Mouse (Mus musculus) embryonic facial prominence, embryonic 12.5 days (tissue): ENCODE data around the gene Asap3. TPM values are rescaled to one million over a fixed set of nuclear protein-coding genes. Genes with fewer than 3 reads are reported as not detected.
A peak's percentile ranks its signal among the peaks of the same experiment; 100 is the strongest.

ENCODE experiments used
- ATAC-seq: fragments of 200-750 bp; cut with Nextera tagmentation; 2 replicates; pipeline ENCODE4 v1.8.0; 2017; ENCODE audit not compliant: insufficient number of reproducible peaks, insufficient read depth, low FRiP score, low TSS enrichment
- H3K27ac ChIP-seq: fragments of 300-500 bp; sonication (generic); 2 replicates; pipeline ENCODE4 v1.5.1; 2016; ENCODE audit warnings: mild to moderate bottlenecking
- H3K27me3 ChIP-seq: fragments of 300-500 bp; sonication (generic); 2 replicates; pipeline ENCODE4 v1.6.1; 2016; ENCODE audit warnings: mild to moderate bottlenecking, moderate library complexity
- H3K36me3 ChIP-seq: fragments of 300-500 bp; sonication (generic); 2 replicates; pipeline ENCODE4 v1.6.1; 2016; ENCODE audit warnings: mild to moderate bottlenecking
- H3K4me1 ChIP-seq: fragments of 300-500 bp; sonication (generic); 2 replicates; pipeline ENCODE4 v1.6.1; 2016
- H3K4me2 ChIP-seq: fragments of 300-500 bp; sonication (generic); replicated peaks from 2 replicates; pipeline ENCODE4 v1.6.1; 2016; ENCODE audit warnings: mild to moderate bottlenecking, moderate library complexity
- H3K4me3 ChIP-seq: fragments of 300-500 bp; sonication (generic); 2 replicates; pipeline ENCODE4 v1.5.1; 2016; ENCODE audit warnings: mild to moderate bottlenecking
- H3K9ac ChIP-seq: fragments of 300-500 bp; sonication (generic); 2 replicates; pipeline ENCODE4 v1.6.1; 2016; ENCODE audit warnings: mild to moderate bottlenecking, moderate library complexity
- H3K9me3 ChIP-seq: fragments of 300-500 bp; sonication (generic); 2 replicates; pipeline ENCODE4 v1.6.1; 2016; ENCODE audit warnings: mild to moderate bottlenecking, moderate library complexity
- WGBS: fragments of 180-500 bp; shearing (Covaris S2); methylation state at CpG from one replicate; pipeline ENCODE4 v1.1.7; 2016; 5-methylcytosine and 5-hydroxymethylcytosine counted together
- polyA plus RNA-seq: library from polyadenylated mRNA; unstranded; fragments of >200 nt; fragmentation: Nextera tagmentation; extraction: Ambion mirVana; gene quantifications from 2 replicates; pipeline ENCODE4 v1.2.1, GENCODE M21; 2016

Asap3 gene
- polyA plus RNA-seq, 1 experiment from 2014 or later = 13.3 TPM

DNA sequence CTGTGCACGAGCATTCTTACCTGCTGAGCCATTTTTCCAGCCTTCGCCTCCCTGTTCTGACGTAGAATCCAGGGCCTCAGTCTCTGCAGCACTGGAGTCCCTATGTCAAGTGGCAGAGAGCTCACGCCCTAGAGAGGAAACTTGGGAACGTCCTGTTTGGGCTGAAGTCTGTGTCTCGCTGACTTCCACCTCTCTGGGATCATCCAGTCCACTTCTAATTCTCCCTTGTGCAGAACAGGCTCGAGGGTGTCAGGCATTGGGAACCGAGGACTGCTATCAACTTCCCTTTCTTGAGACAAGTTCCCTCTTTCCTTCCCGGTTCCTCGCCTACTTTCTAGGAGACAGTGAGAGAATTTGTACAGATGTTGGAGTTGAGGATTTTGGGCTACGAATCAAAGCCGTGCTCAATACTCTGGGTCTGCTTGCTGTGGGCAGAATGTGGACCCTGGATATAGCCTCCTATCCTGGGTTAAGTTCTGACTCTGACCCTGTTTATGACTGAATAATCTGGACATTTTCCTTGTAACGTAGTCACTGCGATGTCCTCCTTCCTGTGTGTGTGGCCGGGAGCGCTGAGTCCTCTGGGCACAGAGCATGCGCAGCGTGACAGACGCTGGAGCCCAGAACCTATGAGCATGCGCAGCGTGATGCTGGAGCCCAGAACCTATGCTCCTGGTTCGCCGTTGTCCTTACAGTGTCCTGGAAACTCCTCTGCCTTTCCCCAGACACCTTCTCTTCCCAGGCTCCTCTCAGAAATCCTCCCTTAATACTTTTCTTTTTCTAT lies 18.7 kb downstream of the Asap3 start:
- WGBS = 76% methylated on average over 23 of the region's 23 CpGs
- Histone ChIP-seq H3K4me2 (no peak overlapping the region), H3K9me3 (no peaks in the 10 kb centered on the region), H3K4me3 (no peak overlapping the region), H3K27me3 (no peaks in the 10 kb centered on the region), H3K9ac (no peak overlapping the region), H3K27ac (peak overlapping the region; percentile 1; the same call in 1 of the 2 replicates), H3K36me3 (0 out of 2 replicates have a peak, but pooled peaks cover 3% of the 10 kb centered on the region), H3K4me1 (peaks cover 24% of the 10 kb centered on the region)
- no peak for ATAC-seq

DNA sequence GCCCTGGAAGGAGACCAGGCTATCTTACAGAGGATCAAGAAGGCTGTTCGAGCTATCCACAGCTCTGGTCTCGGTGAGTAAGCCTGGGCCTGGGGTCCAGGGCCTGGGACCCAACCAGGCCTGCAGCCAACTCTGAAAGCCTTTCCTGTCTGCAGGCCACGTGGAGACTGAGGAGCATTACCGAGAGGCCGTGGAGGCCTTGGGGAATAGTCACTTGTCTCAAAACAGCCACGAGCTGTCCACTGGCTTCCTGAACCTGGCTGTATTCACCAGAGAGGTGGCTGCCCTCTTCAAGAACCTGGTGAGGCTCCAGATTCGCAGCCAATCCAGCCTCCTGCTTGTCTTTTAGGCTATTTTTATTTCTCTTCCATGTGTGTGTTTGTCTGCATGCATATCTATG lies 21.2 kb downstream of the Asap3 start:
- Histone ChIP-seq H3K4me2 (no peak overlapping the region), H3K4me1 (peaks cover 13% of the 10 kb centered on the region), H3K27me3 (no peaks in the 10 kb centered on the region), H3K9ac (no peak overlapping the region), H3K4me3 (no peak overlapping the region), H3K27ac (no peak overlapping the region), H3K9me3 (no peaks in the 10 kb centered on the region), H3K36me3 (0 out of 2 replicates have a peak, but pooled peaks cover 3% of the 10 kb centered on the region)
- WGBS = 74% methylated on average over 7 of the region's 7 CpGs
- no peak for ATAC-seq

DNA sequence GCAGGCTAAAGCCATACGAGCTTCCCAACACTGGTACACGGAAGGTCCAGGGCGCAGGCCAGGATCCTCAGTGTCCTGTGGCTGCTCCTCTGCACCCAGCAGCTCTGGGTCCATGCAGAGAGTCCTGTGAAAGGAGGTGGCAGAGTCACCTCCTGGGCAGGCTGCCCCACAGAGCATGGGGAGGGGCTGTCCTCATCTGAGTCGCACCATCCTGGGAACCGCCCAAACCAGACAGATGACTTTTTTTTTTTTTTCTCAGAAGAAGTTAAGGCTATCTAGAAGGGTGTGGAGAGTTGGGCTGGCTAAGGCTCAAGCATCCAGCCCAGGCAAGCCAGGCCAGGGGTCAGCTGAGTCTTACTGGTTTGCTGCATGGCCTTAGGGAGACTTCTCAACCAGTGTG lies 22.5 kb downstream of the Asap3 start:
- Histone ChIP-seq H3K27ac (no peak overlapping the region), H3K27me3 (no peaks in the 10 kb centered on the region), H3K4me3 (no peak overlapping the region), H3K9me3 (no peaks in the 10 kb centered on the region), H3K4me2 (no peak overlapping the region), H3K36me3 (peaks cover 5% of the 10 kb centered on the region; the same call in 1 of the 2 replicates), H3K4me1 (peaks cover 9% of the 10 kb centered on the region), H3K9ac (no peak overlapping the region)
- no peak for ATAC-seq
- 67% methylated on average over 5 of the region's 5 CpGs for WGBS

DNA sequence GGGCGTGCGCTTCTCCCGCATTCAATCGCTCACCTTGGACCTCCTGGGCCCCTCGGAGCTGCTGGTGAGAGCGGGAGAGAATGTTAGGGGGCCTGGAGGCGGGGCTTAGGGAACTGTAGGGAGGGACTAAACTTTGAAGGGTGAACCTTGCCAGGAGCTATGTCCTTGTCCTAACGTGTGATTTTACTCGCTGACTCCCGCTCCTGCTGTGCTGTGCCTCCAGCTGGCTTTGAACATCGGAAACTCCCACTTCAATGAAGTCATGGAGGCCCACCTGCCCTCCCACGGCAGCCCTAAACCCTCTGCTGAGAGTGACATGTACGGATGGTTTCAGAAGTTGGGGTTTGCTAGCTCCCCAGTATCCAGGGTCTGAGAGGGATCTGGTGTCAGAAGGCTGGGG lies 32.5 kb downstream of the Asap3 start:
- Histone ChIP-seq H3K4me2 (no peak overlapping the region), H3K27me3 (peaks cover 50% of the 10 kb centered on the region), H3K4me1 (peaks cover 6% of the 10 kb centered on the region), H3K27ac (no peak overlapping the region), H3K9me3 (no peaks in the 10 kb centered on the region), H3K36me3 (peaks cover 44% of the 10 kb centered on the region), H3K9ac (no peak overlapping the region), H3K4me3 (no peak overlapping the region)
- no peak for ATAC-seq
- 12% methylated on average over 13 of the region's 13 CpGs for WGBS

DNA sequence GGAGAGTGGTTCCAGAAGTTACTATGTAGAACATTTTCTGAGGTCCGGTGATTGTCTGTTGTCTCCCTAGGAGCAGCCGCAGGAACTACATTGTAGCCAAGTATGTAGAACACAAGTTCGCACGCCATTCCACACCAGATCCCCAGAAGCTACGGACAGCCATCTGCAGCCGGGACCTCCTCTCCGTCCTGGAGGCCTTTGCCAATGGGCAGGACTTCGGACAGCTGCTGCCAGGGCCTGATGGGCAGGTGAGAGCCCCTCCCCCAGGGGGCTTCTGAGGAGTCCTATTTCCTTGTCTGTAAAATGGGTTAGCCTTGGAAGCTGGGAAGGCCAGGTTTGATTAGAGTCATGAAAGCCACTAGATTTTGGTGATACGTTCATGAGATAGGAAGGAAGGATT lies 32.9 kb downstream of the Asap3 start:
- Histone ChIP-seq H3K4me2 (no peak overlapping the region), H3K4me3 (no peak overlapping the region), H3K36me3 (peaks cover 41% of the 10 kb centered on the region), H3K9me3 (no peaks in the 10 kb centered on the region), H3K4me1 (peaks cover 6% of the 10 kb centered on the region), H3K27ac (no peak overlapping the region), H3K9ac (no peak overlapping the region), H3K27me3 (peaks cover 51% of the 10 kb centered on the region)
- 76% methylated on average over 9 of the region's 9 CpGs for WGBS
- no peak for ATAC-seq

DNA sequence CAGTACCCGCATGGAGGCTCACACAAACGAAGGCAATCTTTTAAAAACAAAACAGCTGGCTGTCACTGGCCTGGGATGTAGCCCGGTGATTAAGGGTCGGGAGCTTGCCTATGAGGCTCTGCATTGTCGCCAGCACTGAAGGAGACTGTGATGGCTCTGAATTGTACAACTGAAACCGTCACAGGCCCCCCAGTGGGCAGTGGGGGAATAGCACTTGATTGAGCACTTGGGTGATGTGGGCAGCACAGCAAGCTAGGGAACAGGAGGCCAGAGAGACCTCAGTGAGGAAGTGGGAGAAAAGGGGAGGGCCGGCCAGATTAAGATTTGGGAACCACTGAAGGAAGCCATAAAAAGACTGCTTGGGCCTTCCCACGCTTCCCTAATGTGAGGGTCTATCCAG lies 33.5 kb downstream of the Asap3 start:
- no peaks in the 10 kb centered on the region for H3K9me3 ChIP-seq
- 21% methylated on average over 8 of the region's 8 CpGs for WGBS
- no peak for ATAC-seq
- H3K4me3 ChIP-seq = no peak overlapping the region
- no peak overlapping the region for H3K27ac ChIP-seq
- peaks cover 56% of the 10 kb centered on the region for H3K27me3 ChIP-seq
- H3K9ac ChIP-seq = no peak overlapping the region
- peaks cover 37% of the 10 kb centered on the region for H3K36me3 ChIP-seq
- no peak overlapping the region for H3K4me2 ChIP-seq
- peaks cover 6% of the 10 kb centered on the region for H3K4me1 ChIP-seq

DNA sequence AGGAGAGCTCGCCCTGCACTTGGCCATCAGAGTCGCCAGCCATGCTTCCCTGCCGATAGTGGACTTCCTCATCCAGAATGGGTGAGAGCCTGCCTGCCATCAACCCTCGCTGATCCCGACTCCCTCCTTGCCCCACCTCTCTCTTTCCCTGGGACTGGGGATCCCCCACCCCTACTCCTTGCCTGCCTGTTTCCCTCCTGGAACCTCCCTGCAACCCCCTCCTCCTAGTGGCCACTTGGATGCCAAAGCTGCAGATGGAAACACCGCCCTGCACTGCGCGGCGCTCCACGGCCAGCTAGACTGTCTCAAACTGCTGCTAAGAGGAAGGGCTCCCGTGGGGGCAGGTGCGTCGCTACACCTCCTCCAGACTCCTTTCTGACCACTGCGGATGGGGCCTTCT lies 34.0 kb downstream of the Asap3 start:
- Histone ChIP-seq H3K4me1 (peaks cover 6% of the 10 kb centered on the region), H3K27me3 (peaks cover 61% of the 10 kb centered on the region), H3K4me3 (no peak overlapping the region), H3K9me3 (no peaks in the 10 kb centered on the region), H3K27ac (no peak overlapping the region), H3K4me2 (no peak overlapping the region), H3K9ac (no peak overlapping the region), H3K36me3 (peaks cover 34% of the 10 kb centered on the region)
- ATAC-seq = no peak
- WGBS = 68% methylated on average over 14 of the region's 14 CpGs

DNA sequence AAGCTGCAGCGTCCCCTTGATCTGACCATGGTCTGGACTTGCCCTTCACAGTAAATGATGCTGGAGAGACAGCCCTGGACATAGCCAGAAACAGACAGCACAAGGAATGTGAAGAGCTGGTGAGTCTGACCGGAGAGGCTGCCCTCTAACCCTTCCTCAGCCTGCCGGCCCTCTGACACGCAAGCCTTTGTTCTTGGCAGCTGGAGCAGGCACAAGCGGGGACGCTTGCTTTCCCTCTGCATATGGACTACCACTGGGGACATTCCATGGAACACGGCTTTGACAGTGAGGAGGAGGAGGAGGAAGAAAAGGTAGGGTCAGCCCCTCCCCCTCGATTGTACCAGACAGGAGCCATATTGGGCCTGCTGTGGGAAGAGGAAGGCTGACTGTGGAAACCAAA lies 34.8 kb downstream of the Asap3 start:
- Histone ChIP-seq H3K4me3 (no peak overlapping the region), H3K4me2 (no peak overlapping the region), H3K4me1 (peaks cover 6% of the 10 kb centered on the region), H3K27me3 (peaks cover 69% of the 10 kb centered on the region), H3K9me3 (no peaks in the 10 kb centered on the region), H3K9ac (no peak overlapping the region), H3K36me3 (peaks cover 33% of the 10 kb centered on the region), H3K27ac (no peak overlapping the region)
- ATAC-seq = no peak
- WGBS = 42% methylated on average over 8 of the region's 8 CpGs

DNA sequence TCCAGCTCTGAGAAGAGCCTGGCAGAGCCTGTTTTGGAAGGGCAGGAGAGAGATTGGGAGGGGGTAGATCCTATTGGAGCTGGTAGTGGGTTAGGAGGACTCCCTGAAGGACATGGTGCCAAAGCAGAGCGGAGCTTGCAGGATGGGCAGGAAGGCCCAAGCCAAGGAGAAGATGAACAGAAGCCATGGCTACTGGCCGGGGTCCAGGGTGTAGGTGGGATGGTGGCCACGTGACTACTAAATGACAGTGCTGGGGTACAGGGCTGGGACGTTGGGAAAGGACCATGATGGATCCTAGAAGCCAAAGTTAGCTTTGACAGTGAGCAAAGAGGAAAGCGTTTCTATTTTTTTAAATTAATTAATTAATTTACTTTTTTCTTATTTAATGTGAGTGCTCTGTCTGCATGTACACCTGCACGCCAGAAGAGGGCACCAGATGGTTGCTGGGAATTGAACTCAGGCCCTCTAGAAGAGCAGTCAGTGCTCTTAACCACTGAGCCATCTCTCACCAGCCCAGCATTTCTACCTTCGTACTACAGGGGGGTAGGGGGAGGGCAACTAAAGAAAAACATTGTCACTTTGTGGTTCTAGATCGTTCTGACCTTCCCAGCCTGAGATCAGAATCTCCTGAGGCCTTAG lies 36.0 kb downstream of the Asap3 start:
- Histone ChIP-seq H3K4me2 (no peak overlapping the region), H3K27ac (no peak overlapping the region), H3K27me3 (peaks cover 77% of the 10 kb centered on the region), H3K4me3 (no peak overlapping the region), H3K9me3 (no peaks in the 10 kb centered on the region), H3K4me1 (peaks cover 17% of the 10 kb centered on the region), H3K36me3 (peaks cover 24% of the 10 kb centered on the region), H3K9ac (no peak overlapping the region)
- 47% methylated on average over 8 of the region's 8 CpGs for WGBS
- no peak for ATAC-seq

DNA sequence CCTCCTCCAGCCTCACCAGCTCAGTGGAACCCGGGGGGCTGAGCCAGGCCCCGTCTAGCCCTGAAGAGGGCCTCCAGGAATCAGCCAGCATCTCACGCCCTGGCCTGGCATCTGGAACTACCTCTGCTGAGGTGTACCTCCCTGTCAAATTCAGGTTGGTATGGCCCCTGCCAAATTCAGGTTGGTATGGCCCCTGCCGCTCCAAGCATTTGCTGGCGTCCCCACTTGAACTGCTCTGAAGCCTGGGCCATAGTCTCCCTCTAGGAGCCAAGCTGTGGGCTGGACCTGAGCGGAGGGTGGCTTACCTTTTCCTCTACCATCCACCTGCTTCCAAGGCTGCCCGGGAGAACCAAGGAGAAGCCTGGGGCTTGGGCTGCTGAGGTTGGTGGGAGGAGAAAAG lies 36.6 kb downstream of the Asap3 start:
- Histone ChIP-seq H3K9me3 (no peaks in the 10 kb centered on the region), H3K36me3 (peaks cover 24% of the 10 kb centered on the region), H3K4me2 (no peak overlapping the region), H3K27ac (no peak overlapping the region), H3K27me3 (peaks cover 77% of the 10 kb centered on the region), H3K9ac (no peak overlapping the region), H3K4me1 (peaks cover 22% of the 10 kb centered on the region), H3K4me3 (no peak overlapping the region)
- no peak for ATAC-seq
- WGBS = 78% methylated on average over 7 of the region's 7 CpGs

DNA sequence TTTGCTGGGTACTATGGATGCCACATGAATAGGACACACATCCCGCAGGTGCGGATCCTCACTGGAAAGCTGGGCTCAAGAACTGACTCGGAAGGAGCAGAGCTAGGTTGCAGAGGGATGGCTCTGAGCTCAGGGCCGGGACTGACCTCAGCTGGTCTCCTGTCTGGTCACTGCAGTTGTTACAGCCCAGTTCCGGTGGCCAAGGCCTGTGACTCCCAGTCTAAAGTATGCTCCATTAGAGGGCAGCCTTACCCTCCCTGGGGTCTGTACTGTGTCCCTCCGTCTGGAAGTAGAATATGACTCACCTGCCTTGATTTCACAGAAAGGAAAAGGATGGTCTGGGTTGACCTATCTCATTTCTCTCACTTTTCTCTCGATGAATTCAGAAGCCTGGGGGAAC lies 38.0 kb downstream of the Asap3 start:
- H3K27me3 ChIP-seq = peaks cover 78% of the 10 kb centered on the region
- peaks cover 31% of the 10 kb centered on the region for H3K4me1 ChIP-seq
- no peak overlapping the region for H3K4me3 ChIP-seq
- H3K9me3 ChIP-seq = no peaks in the 10 kb centered on the region
- H3K9ac ChIP-seq = no peak overlapping the region
- no peak for ATAC-seq
- 63% methylated on average over 7 of the region's 7 CpGs for WGBS
- H3K36me3 ChIP-seq = peaks cover 24% of the 10 kb centered on the region
- no peak overlapping the region for H3K4me2 ChIP-seq
- no peak overlapping the region for H3K27ac ChIP-seq

DNA sequence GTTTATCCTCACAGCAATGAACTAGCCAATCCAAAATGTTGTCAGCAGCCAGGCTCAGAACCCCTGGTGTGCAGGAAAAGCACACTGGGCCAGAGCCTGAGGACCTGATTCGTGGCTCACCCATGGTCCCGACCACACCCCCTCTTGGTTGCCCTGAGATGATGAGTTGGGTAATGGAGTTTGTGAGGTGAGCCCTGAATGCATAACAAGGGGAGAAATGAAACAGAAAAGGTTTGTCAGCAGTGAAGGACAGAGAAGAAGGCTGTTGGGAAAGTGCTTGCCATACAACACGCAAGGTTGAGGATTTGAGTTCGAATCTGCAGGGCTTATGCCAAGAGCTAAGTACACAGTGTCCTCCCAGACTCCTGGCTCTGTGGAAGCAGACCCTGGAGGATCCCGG lies 39.5 kb downstream of the Asap3 start:
- Histone ChIP-seq H3K9me3 (no peaks in the 10 kb centered on the region), H3K27me3 (peaks cover 79% of the 10 kb centered on the region), H3K9ac (no peak overlapping the region), H3K27ac (no peak overlapping the region), H3K4me2 (no peak overlapping the region), H3K4me3 (no peak overlapping the region), H3K36me3 (peaks cover 24% of the 10 kb centered on the region), H3K4me1 (peaks cover 33% of the 10 kb centered on the region)
- WGBS = 31% methylated on average over 5 of the region's 5 CpGs
- ATAC-seq = no peak
